Mouse (Mus musculus): ENCODE results near the gene Mbnl2. TPM values are rescaled to one million over a fixed set of nuclear protein-coding genes. Genes with fewer than 3 reads are reported as not detected.

Mbnl2 gene
- polyA plus RNA-seq, 1 experiment, result 18.9 TPM

DNA sequence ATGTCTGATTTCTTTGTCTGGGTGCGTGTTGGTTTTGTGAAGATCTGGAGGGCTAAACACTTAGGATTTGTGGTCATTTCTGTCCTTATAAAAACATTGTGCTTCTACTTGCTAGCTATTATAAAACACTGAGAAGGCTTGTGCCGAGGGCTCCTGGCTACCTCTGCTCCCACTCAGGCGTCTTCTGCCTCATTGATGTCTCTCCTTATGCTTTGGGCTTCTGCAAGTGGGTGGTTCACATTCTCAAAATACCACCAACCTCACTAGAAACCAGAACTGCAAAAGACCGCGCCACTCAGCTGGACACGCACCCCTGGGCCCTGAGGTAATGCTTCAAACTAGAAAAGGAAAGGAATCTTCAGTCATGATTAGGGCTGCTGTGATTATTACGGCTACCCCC, 14.1 kb downstream of the Mbnl2 start:
- TF ChIP-seq CTCF (IDR thresholded peaks at IDR 0.05; ENCODE audit: extremely low read depth, insufficient read depth, insufficient read length, insufficient replicate concordance), result no peak
- TF ChIP-seq POLR2A (IDR thresholded peaks at IDR 0.05; ENCODE audit: low read depth, low read length), result no peak
- Histone ChIP-seq H3K36me3 (ENCODE audit: control insufficient read depth, insufficient read depth, low read length) (no peaks in the 10 kb centered on the region; the same call in 1 of the 2 replicates), H3K4me3 (ENCODE audit: extremely low read depth, insufficient read depth, insufficient read length) (no peak overlapping the region), H3K27me3 (ENCODE audit: control insufficient read depth, insufficient read depth, low read length) (no peaks in the 10 kb centered on the region), H3K27ac (ENCODE audit: insufficient read depth, low read length) (peak overlapping the region; percentile 31; the same call in 1 of the 2 replicates), H3K4me1 (ENCODE audit: control insufficient read depth, insufficient read depth, insufficient read length) (peaks cover 34% of the 10 kb centered on the region)
- no peak for DNase-seq (ENCODE audit: low read depth in 1 of 2, low spot score in 2 of 2)
- WGBS, result 49% methylated on average over 7 of the region's 7 CpGs

DNA sequence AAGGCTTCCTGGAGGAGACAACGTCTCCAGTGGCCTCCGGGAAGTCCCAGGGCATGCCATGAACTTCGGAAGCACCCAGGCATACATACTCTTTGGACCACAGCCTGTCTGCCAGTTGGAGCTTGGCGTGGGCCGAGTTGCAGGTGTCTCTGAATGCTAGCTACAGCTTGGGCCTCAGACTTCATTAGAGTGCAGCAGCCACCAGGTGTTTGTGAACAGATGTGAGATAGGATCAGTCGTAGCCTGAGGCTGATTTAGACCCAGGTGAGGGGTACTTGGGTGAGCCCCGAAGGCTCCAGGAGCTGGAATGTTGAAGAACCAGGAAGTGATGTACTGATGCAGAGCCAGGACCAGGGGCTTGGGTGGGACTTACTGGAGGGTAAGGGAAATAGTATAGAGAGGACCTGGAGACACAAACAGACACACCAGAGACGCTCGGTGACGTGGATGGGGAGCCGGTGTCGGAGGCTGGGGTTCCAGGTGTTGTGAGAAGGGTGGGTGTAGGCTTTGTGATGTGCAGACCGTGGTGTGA, 15.8 kb downstream of the Mbnl2 start:
- 87% methylated on average over 13 of the region's 13 CpGs for WGBS
- no peak for DNase-seq (ENCODE audit: low read depth in 1 of 2, low spot score in 2 of 2)
- no peak overlapping the region for H3K27ac ChIP-seq (ENCODE audit: insufficient read depth, low read length)
- H3K4me1 ChIP-seq (ENCODE audit: control insufficient read depth, insufficient read depth, insufficient read length), result peaks cover 43% of the 10 kb centered on the region
- H3K27me3 ChIP-seq (ENCODE audit: control insufficient read depth, insufficient read depth, low read length), result no peaks in the 10 kb centered on the region
- no peaks in the 10 kb centered on the region; the same call in 1 of the 2 replicates for H3K36me3 ChIP-seq (ENCODE audit: control insufficient read depth, insufficient read depth, low read length)
- no peak overlapping the region for H3K4me3 ChIP-seq (ENCODE audit: extremely low read depth, insufficient read depth, insufficient read length)
- TF ChIP-seq POLR2A (IDR thresholded peaks at IDR 0.05; ENCODE audit: low read depth, low read length), result no peak
- no peak for TF ChIP-seq CTCF (IDR thresholded peaks at IDR 0.05; ENCODE audit: extremely low read depth, insufficient read depth, insufficient read length, insufficient replicate concordance)

DNA sequence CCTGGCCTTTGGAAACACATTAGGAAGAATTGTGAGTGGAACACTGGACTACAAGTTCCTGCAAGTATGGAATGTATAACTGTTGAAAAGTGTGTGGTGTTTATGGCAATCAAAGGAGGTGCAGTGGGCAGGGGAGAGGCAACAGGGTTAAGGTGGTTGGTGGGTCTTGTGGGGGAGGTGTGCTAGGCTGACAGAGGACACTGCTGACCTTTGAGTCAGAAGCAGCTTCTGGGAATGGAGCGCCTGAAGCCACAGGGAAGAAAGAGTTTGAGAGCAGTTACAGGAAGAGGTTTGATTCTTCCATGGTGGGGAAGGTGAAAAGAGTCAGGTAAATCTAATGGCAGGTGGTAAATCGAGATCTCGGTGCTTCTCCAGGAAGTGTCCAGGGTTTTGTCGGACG, 16.7 kb downstream of the Mbnl2 start:
- TF ChIP-seq CTCF (IDR thresholded peaks at IDR 0.05; ENCODE audit: extremely low read depth, insufficient read depth, insufficient read length, insufficient replicate concordance), result no peak
- TF ChIP-seq POLR2A (IDR thresholded peaks at IDR 0.05; ENCODE audit: low read depth, low read length), result no peak
- no peaks in the 10 kb centered on the region; the same call in 1 of the 2 replicates for H3K36me3 ChIP-seq (ENCODE audit: control insufficient read depth, insufficient read depth, low read length)
- H3K27ac ChIP-seq (ENCODE audit: insufficient read depth, low read length), result no peak overlapping the region
- peaks cover 37% of the 10 kb centered on the region for H3K4me1 ChIP-seq (ENCODE audit: control insufficient read depth, insufficient read depth, insufficient read length)
- no peaks in the 10 kb centered on the region for H3K27me3 ChIP-seq (ENCODE audit: control insufficient read depth, insufficient read depth, low read length)
- WGBS, result 94% methylated on average over 5 of the region's 5 CpGs
- no peak overlapping the region for H3K4me3 ChIP-seq (ENCODE audit: extremely low read depth, insufficient read depth, insufficient read length)
- no peak for DNase-seq (ENCODE audit: low read depth in 1 of 2, low spot score in 2 of 2)

DNA sequence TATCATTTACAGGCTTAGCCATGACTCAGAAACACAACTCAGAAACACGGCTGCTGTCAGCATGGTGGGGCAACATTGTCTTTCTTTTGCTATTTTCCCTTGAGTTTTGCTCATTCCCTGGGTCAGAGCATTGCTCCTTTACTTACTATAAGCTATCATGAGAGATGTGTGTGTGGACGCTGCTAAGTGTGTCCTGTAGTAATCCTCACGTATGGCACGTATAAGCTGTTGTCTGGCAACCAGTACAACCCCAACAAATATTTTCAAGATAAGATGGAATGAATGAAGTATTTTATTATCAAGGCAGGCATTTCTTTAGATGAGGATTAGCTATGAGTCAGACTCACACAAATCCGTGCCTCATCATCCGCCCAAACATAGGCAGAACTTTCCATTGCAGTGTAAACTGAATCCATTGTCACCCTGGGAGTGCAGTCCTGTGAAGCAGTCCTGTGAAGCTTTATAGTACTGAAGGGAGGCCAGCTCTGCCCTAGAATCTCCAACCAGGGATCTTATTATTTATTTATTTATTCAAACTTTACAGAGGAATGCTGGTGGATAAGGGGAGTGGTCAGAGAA, 17.2 kb downstream of the Mbnl2 start:
- no peak overlapping the region for H3K27ac ChIP-seq (ENCODE audit: insufficient read depth, low read length)
- 92% methylated on average over 6 of the region's 6 CpGs for WGBS
- H3K4me1 ChIP-seq (ENCODE audit: control insufficient read depth, insufficient read depth, insufficient read length), result peaks cover 32% of the 10 kb centered on the region
- H3K36me3 ChIP-seq (ENCODE audit: control insufficient read depth, insufficient read depth, low read length), result no peaks in the 10 kb centered on the region; the same call in 1 of the 2 replicates
- no peaks in the 10 kb centered on the region for H3K27me3 ChIP-seq (ENCODE audit: control insufficient read depth, insufficient read depth, low read length)
- H3K4me3 ChIP-seq (ENCODE audit: extremely low read depth, insufficient read depth, insufficient read length), result no peak overlapping the region
- no peak for DNase-seq (ENCODE audit: low read depth in 1 of 2, low spot score in 2 of 2)
- no peak for TF ChIP-seq CTCF (IDR thresholded peaks at IDR 0.05; ENCODE audit: extremely low read depth, insufficient read depth, insufficient read length, insufficient replicate concordance)
- no peak for TF ChIP-seq POLR2A (IDR thresholded peaks at IDR 0.05; ENCODE audit: low read depth, low read length)

DNA sequence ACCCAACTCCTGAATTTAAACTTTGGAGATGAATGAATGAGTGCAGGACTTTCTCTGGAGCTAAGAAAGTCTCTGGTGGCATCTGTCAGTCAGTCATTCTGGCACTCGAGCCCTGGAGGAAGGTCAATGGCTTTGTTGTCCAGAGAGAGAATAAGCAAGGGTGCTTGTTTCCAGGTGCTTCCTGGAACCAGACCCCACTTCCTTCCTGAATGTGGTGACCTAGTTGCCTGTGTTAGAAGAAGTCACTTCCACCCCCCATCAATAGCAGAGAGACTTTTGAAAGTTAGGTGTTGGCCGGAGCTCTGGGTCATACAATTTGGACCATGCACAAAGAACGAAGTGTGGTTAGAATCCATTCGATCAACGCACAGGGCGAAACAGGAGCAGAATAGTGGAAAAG, 19.0 kb downstream of the Mbnl2 start:
- Histone ChIP-seq H3K4me3 (ENCODE audit: extremely low read depth, insufficient read depth, insufficient read length) (no peak overlapping the region), H3K36me3 (ENCODE audit: control insufficient read depth, insufficient read depth, low read length) (no peaks in the 10 kb centered on the region; the same call in 1 of the 2 replicates), H3K4me1 (ENCODE audit: control insufficient read depth, insufficient read depth, insufficient read length) (peaks cover 19% of the 10 kb centered on the region), H3K27ac (ENCODE audit: insufficient read depth, low read length) (no peak overlapping the region), H3K27me3 (ENCODE audit: control insufficient read depth, insufficient read depth, low read length) (no peaks in the 10 kb centered on the region)
- WGBS, result 73% methylated on average over 6 of the region's 6 CpGs
- DNase-seq (ENCODE audit: low read depth in 1 of 2, low spot score in 2 of 2), result no peak
- TF ChIP-seq CTCF (IDR thresholded peaks at IDR 0.05; ENCODE audit: extremely low read depth, insufficient read depth, insufficient read length, insufficient replicate concordance) (no peak), POLR2A (IDR thresholded peaks at IDR 0.05; ENCODE audit: low read depth, low read length) (no peak)

DNA sequence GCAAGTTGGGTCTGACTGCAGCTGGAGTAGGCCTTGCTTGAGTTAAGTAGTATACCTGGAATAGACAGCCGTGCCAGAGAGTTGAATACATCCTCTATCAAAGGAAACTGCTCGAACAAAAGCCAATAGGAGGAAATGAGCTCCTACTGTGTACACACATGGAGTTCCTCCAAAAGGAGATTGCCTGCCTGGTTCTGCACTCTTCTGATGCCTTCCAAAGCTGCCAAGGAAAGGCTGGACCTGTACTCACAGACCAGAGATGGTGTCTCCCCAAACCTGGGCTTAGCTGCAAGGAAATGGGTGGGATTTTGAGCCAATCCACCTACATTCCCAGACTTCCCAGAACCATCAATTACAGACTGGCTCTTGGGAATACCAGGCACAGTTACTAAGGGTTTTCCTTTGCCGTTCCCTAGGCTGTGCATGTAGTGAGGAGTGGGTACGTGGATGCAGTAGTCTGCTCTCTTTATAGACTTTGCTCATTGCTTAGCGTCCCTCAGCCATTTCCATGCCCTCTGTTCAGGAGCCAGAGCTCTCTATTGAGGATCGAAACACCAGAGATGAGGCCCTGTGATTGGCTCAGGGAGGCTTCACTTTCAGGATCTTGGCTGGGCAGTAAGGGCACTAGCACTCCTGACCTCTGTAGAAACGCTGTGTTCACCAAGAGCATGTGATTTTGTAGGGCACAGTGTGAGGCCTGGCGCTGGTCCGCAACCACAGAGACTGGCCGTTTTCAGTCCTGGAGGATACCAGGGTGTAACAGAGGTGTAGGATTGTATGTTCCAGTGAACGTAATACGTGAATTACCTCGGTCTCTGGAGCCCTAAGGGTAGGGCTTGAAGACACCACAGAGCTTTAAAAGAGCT, 20.1 kb downstream of the Mbnl2 start:
- no peak for TF ChIP-seq CTCF (IDR thresholded peaks at IDR 0.05; ENCODE audit: extremely low read depth, insufficient read depth, insufficient read length, insufficient replicate concordance)
- TF ChIP-seq POLR2A (IDR thresholded peaks at IDR 0.05; ENCODE audit: low read depth, low read length), result no peak
- WGBS, result 88% methylated on average over 13 of the region's 13 CpGs
- Histone ChIP-seq H3K27me3 (ENCODE audit: control insufficient read depth, insufficient read depth, low read length) (no peaks in the 10 kb centered on the region), H3K27ac (ENCODE audit: insufficient read depth, low read length) (no peak overlapping the region), H3K4me1 (ENCODE audit: control insufficient read depth, insufficient read depth, insufficient read length) (peaks cover 15% of the 10 kb centered on the region), H3K36me3 (ENCODE audit: control insufficient read depth, insufficient read depth, low read length) (no peaks in the 10 kb centered on the region; the same call in 1 of the 2 replicates), H3K4me3 (ENCODE audit: extremely low read depth, insufficient read depth, insufficient read length) (no peak overlapping the region)
- no peak for DNase-seq (ENCODE audit: low read depth in 1 of 2, low spot score in 2 of 2)
